Mouse (Mus musculus): ENCODE measurements at regions not wholly inside any gene's neighbourhood (a gene's known extent, or its start where the extent isn't known, plus 50 kb on each side); places are given as distances from the start of the nearest gene placed in this dataset.

DNA sequence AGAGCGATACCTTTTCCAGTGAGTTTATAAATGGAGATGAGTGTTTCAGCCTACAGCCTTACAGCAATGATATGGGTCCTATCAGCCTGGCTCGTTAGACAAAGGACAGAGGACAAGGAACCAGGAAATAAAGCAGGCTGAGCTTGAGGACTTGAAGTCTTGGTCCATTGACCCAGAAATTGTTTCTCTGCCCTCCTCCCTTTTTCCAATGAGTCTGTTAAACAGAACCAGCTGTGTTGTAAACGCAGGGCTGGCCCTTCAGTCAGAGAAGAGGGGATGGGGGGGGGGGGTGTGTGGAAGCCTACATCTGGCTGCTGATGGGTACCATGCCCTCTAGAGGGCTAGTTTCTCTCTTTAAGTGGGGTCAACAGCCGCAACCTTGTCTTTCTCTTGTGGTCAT is 199.7 kb upstream of the Nr4a3 start:
- ATAC-seq (replicated peaks; ENCODE audit: low read depth, poor library complexity, severe bottlenecking), result no peak

DNA sequence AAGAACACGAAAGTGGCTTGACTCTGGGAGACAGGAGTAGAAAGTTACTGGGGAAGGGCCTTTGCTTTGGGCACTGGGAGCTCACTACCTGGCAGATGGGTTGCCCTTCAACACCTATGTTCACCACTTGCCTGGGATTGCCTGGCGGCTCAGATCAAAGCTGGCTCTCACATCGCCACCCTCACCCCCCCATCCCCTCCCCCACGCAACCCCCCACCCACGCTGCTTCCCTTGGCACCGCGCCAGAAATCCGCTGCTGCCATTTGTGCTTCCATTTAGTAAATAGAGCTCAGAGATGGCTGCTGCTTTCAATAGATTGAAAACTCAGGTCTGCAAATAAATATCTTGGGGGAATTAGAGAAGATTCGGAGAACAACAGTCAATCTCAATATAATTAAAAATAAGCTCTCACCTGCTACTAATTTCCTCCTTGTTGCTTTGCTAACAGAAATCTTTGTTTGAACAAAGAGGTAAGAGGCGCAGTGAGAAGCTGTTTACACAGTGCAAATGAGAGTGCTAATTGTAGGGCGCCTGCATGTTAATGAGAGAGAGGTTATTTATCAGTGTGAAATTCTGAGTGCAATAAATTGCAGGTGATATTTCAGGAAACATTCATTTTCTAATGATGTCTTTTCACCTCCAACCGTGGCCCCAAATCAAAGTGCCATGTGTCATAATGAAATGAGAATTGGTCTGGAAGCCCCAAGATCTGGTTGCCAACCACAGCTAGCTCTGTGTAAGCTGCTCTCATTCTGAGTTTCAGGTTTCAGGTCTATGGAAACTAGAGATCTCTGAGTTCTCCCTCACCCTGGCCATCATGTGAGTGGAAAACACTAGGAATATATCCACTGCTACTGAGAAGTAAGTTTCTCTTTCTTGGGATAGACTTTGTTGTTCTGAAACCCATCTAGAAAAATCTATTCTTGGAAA is 198.3 kb upstream of the Nr4a3 start:
- no peak for ATAC-seq (replicated peaks; ENCODE audit: low read depth, poor library complexity, severe bottlenecking)

DNA sequence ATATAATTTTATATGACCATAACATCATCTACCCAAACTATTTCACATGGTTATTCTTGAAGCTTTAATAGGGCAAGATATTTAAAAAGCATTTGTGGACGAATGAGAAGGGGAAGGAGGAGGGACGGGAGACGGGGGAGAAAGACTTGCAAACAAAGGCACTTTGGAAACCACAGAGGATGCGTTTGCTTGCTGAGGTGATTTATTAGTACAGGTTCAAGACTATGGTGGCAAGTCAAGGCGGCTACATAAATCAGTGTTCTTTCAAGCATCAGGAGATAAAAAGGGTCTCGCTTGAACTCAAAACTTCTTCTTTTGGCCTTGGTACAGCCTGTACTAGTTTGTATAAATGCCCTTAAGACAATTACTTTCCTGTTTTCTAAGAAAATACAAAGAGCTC is 183.8 kb upstream of the Nr4a3 start:
- no peak for ATAC-seq (replicated peaks; ENCODE audit: low read depth, poor library complexity, severe bottlenecking)

DNA sequence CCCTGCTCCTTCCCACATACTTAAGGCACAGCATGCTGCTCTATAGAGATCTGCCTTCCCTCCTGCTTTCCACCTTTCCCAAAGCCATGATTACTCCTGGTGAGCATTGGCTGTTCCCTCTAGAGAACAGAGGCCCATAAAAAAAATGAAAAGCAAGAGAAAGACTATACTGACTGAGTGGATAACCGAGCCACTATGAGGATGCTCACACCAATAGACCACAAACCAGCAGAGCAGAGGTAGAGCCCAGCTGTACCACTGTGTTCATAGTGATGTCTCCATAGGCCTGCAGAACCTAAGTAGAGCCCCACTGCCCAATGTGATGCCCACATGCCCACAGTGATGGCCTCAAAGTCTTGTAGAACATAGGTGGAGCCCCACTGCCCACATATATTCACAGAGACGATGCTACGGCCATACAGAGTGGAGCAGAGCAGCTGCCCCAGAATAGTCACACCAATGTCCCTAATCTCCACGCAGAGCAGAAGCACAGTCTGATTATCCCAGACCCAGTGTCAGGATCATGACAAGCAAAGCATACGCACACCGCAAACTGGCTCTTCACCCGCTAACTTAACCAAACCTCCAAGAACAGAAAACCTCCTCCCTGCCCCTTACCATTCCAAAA is 174.8 kb upstream of the Nr4a3 start:
- ATAC-seq (replicated peaks; ENCODE audit: low read depth, poor library complexity, severe bottlenecking), result no peak

DNA sequence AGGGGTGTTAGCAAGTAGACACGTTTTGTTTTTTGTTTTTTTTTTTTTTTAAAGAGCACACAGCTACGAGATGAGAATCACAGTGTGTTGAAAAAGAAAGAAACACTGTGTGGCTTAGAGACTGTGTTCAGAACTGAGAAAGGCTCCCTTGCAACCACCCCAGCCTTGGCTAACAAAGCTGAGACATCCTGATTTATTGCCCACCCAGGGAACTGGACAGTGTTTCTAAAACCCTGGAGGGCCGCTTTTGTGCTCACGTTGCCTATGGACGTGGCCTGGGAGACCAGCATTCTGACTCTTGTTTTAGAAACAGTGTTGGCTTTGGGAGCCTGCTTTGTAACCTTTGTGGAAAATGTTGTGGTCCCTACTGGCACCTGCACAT is 174.3 kb upstream of the Nr4a3 start:
- ATAC-seq (replicated peaks; ENCODE audit: low read depth, poor library complexity, severe bottlenecking), result no peak

DNA sequence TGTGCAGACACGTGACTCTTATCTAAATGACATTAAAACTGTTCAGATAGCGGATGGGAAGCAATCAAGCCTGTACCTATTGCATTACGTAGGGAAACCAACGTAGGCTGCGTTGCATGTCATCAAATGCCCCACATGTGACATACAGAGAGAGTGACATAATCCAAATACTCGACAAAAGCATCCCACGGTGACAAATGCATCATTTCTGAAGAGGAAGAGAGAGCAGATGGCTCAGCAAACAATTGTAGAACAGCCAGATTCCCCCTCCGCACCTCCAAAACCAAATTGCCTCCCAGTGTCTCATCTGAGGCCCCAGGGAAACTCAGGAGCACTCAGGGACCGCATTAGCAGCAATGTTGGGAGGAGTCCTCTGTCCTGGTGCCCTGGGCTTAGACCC is 163.4 kb upstream of the Nr4a3 start:
- ATAC-seq (replicated peaks; ENCODE audit: low read depth, poor library complexity, severe bottlenecking), result no peak

DNA sequence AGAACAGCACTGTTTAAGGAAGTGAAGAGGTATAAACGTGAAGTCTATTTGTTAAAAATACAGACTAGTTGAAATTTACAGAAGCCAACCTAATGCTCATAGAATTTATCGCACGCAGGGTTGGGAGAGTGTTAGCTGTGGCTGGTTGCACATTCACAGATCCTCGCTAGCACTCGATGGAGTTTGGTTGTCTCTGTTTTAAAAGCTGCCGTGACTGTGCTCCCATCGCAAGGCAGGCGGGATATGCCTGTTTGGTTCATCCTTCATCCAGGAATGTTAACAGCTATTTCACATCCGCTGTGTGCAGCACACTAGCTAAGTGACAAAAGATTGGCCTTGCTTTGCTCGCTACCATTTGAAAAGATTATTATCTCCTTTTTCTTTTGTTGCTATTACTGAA is 162.9 kb upstream of the Nr4a3 start:
- ATAC-seq (replicated peaks; ENCODE audit: low read depth, poor library complexity, severe bottlenecking), result no peak

DNA sequence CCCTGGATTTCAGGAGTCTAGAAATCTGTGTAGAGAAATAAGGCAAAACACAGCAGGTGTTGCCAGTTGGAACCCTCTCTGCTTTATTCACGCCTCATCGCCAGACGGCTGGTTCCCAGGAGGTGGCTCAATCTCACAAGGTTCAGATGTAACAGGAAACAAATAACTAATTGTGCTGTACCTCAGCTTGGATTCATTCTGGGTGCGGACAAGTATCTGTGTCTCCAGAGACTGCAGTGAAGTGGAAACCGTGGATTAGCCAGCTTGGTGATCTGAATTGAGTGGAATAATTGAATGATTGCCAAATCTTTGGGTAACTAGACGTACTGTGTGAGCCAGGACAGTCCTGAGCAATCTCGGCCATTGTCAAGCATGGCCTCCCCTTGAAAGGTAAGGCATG is 145.4 kb upstream of the Nr4a3 start:
- ATAC-seq (replicated peaks; ENCODE audit: low read depth, poor library complexity, severe bottlenecking), result no peak

DNA sequence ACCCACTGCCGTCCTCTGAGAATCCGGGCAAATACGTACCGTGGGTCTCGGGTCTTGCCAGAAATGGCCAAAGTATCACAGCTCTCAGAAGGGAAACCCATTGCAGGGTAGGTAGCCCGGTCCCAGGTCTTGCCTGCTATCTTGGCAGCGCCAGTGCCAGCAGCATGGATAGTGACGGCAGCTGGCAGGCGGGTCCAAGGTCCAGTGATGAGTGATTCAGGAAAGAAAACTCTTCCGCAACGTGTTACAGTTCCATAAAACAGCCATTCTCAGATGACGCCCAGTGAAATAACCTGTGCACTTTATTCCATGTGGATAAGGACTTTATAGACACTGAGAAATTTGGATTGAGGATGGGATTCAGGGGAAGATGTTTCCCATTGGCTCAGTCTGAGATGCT is 142.2 kb upstream of the Nr4a3 start:
- ATAC-seq (replicated peaks; ENCODE audit: low read depth, poor library complexity, severe bottlenecking), result no peak

DNA sequence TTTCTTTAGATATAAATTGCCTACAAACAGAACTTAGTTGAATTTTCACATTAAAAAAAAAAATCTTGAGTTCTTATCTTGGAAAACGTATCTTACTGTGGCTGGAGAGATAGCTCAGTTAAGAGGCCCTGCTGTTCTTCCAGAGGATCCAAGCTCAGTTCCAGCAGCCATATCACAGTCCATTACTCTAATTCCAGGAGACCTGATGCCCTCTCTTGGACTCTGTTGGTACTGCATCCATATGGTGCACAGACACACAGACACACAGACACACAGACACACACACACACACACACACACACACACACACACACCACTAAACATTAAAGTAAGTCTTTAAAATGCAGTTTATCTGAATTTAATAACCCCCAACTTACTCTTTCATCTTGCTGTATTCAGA is 132.7 kb upstream of the Nr4a3 start:
- no peak for ATAC-seq (replicated peaks; ENCODE audit: low read depth, poor library complexity, severe bottlenecking)

DNA sequence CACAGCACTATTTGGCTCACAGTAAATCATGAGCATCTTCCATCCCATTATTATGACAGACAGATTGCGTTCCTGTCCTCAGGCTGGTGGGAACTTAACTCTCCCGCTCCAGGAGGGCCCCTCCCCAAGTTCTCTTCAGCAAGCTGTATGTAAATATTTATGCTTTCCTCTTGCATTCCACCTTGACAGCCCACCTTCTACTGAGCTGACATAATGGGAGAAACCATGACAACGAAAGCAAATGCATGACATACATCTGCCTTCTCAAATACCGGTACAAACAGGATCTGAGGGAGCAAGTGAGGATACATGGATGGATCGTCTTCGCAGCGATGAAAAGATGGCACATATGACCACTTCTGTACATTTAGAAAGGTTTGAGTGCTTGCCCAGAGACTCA is 125.4 kb upstream of the Nr4a3 start:
- no peak for ATAC-seq (replicated peaks; ENCODE audit: low read depth, poor library complexity, severe bottlenecking)

DNA sequence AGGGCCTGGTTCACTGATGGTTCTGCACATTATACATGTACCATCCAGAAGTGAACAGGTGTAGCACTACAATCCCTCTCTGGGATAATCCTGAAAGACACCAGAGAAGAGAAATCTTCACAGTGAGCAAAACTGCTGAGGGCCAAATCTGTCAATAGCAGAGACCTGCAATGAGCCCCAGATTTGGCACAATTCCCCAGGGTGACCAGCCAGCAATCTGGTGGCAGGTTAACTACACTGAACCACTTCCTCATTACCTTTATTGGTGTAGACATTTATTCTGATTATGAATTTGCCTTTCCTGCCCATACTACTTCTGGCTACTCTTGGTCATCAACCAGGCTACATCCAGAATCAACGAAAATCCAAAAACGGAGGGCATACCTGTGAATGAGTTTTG is 113.5 kb upstream of the Nr4a3 start:
- no peak for ATAC-seq (replicated peaks; ENCODE audit: low read depth, poor library complexity, severe bottlenecking)

DNA sequence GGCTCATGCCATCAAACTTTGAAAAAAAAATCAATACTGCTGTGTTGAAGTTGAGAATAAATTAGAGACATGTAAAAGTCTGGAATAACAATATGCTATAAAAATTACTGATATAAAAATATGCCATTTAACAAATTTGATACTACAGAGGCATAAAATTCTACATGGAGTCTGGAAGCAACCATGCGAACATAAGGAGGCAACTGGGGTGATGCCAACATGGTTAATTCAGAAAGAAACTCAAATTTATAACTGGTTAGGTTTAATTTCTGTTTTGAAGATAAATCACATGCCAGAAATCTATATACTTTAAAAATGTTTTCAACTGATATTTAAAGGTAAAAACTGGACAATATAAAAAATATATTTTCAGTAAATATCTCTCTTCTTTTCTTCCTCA is 111.4 kb upstream of the Nr4a3 start:
- no peak for ATAC-seq (replicated peaks; ENCODE audit: low read depth, poor library complexity, severe bottlenecking)

DNA sequence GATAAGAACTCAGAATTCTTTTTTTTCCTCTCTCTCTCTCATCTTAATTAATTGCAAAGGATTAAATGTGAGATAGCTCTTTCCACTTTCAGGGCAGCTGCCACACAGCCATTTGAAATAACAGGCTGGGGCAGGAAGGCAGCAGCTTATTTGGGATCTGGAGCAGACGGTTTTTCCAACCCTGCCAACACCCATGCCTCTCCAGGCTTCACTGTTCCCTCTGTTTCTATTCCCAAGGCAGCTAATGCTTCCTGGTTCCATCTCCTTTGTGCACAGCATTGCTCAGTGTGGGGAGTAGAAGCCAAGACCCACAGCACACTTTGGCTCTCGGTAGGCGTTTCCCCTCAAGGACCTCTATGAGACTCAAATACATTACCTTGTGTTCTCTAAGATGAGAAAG is 109.4 kb upstream of the Nr4a3 start:
- ATAC-seq (replicated peaks; ENCODE audit: low read depth, poor library complexity, severe bottlenecking), result no peak

DNA sequence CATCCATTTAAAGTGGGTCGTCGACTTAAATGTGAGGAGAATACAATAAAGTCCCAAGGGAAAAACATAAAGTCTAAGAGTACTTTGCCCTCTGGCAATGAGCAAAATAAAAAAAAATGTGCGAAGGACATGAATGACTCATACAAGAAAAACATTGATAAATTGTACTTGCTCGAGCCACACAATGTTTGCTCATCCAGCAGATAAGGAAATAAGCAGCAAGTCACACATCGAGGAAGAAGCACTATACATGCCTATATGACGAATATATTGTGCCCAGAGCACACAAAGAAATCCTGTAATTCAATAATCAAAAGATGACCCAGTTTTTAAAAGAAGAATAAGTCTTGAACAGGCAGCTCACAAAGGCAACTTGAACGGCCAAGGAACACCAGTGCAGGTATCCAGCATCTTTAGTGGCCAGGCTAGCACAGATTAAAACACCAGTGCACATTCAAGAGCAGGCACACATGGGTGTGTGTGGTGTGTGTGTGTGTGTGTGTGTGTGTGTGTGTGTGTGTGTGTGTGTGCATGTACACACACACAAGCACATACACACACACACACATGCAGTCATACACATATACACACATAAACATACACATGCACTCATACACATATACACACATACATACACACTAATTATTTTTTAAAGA is 108.4 kb upstream of the Nr4a3 start:
- ATAC-seq (replicated peaks; ENCODE audit: low read depth, poor library complexity, severe bottlenecking), result no peak

DNA sequence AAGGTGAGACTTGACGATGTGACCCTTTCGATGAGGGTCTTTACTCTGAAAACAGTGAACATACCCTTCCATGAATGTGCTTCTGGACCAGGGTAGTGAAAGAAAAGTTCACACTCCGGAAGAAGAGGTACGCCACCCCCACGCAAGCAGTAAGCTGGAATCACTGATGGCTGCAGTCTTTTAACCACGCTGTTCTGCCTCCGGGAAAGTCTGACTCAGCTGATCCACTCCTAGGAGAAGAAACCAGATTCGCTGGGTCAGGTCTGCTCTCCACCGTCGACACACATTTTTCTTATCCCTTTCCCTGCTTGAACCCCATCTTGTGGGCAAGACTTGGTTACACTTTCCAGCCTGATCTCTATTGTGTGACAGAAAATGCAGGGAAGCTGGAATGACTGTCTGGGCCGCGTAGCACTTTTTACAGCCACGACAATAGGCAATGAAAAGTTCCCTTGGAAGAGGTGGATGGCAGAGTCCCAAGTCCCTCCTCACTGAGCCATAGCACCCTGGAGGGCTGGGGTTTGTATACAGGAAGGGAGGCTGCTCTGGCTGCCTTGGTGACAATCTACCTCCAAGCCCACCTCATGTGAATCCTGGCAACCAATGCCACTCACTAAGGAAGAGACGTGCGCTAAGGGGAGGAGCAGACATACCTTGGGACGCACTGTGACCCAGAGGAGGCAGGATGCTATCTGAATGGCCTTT is 96.9 kb upstream of the Nr4a3 start:
- ATAC-seq (replicated peaks; ENCODE audit: low read depth, poor library complexity, severe bottlenecking), result peak; percentile 53; the same call in 1 of the 2 replicates

DNA sequence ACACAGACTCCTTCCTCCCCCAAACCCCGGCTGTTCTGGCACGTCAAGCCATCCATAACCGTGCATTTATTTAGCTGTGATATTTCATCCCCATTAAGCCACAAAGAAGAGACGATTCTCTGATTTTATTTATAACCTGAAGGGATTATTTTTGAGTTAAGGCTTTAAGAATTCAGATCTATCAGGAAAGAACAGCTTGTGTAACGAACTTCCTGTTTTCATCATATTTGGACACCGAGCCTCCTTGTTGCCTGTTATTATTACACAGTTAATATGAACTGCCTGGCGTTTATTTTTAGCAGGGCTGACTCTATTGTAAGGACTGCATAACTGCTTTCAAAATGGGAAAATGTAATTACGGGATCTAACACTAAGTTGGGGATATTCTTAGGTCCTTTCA is 96.2 kb upstream of the Nr4a3 start:
- peak; percentile 80 for ATAC-seq (replicated peaks; ENCODE audit: low read depth, poor library complexity, severe bottlenecking)

DNA sequence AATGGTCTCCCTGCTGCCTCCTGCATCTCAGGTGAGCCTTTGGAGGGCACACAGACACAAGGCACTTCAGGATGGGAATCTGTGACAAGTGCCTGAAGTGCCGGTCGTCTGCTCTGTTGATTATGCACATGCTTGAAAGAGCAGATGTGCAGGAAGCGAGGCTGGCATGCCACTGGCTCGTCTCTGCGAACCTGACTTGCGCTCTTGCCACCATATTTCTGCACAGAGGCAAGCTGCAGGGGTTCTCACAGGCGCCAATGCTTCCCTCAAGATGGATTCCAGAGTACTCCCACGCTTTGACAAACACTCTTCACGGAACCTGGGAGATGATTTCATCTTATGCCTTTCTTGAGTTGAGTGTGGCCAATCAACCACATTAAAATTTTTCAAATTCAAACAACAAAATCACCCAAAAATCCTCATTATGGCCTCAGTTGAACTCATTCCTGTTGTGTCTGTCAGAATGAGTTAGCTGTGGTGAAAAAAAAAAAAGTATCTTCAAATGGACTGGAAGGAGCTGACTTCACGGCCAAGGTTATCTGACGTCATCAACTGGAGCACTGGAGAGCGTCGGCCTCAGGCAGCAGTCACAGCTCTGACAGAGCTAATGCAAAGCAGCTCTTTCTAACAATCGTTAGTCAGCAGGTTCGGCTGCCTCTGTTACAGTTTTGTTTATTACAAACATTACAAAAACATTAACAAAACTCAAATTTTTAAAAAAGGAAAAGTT is 90.2 kb upstream of the Nr4a3 start:
- no peak for ATAC-seq (replicated peaks; ENCODE audit: low read depth, poor library complexity, severe bottlenecking)

DNA sequence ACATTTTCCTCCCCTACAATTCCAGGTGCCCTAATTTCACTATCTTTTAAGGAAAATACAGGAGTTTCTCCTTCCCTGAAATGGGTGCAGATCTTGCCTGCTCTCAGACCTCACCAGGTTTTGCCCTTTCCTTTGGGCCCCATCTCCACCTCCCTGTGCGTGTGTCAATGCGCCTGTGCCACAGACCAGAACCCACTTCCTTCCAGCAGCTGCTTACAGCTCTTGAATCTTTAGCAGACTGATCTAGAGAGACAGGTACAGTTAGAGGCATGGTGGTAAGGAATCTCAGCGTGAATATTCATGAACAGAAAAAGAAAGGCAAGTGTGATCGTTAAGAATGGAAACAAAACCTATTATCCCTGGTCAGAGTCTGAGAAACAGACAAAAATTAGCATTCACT is 80.3 kb upstream of the Nr4a3 start:
- ATAC-seq (replicated peaks; ENCODE audit: low read depth, poor library complexity, severe bottlenecking), result 0 out of 2 replicates have a peak, but pooled peaks have one; percentile 47

DNA sequence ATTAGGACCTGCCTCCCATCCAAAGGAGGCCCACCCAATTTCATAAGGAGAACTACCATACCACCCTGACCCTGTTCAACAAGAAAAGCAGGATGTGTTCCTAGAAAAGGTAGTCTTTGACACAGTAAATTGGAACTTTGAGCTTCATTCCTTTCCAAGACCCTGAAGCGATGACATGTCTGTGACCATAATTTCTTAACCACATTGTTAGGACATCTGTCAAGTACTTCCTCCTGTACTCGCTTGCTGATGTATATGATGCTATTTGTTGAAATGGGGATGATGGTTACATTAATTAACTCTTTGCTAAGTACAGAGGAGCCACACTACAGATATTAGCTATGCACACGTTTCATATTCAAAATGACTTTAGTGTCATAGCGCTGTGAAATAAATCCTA is 73.1 kb upstream of the Nr4a3 start:
- peak; percentile 76 for ATAC-seq (replicated peaks; ENCODE audit: low read depth, poor library complexity, severe bottlenecking)
